Mouse (Mus musculus) MEL (cell line): Measurements from ENCODE around the gene Surf4.

ENCODE experiments used
- BHLHE40 ChIP-seq: IDR thresholded peaks from 2 replicates; pipeline ENCODE4 v1.6.1; 2012; ENCODE audit warnings: low read depth, mild to moderate bottlenecking, inconsistent platforms, low read length, improper control_type of control experiment, borderline replicate concordance
- CHD2 ChIP-seq: IDR thresholded peaks from 2 replicates; pipeline ENCODE4 v1.6.1; 2011; ENCODE audit warnings: low read length, improper control_type of control experiment
- CTCF ChIP-seq, 3 experiments: IDR thresholded peaks in 2 of 3; conservative IDR thresholded peaks in 1 of 3; 2 replicates each; pipeline ENCODE4 v1.5.1; 2011 to 2012; ENCODE audit warnings: low read length in 3 of 3, low read depth in 2 of 3, mild to moderate bottlenecking in 2 of 3, improper control_type of control experiment in 1 of 3, inconsistent platforms in 1 of 3, mixed read lengths in 1 of 3, moderate library complexity in 1 of 3; ENCODE audit not compliant: control insufficient read depth in 1 of 3, insufficient read depth in 1 of 3, poor library complexity in 1 of 3, severe bottlenecking in 1 of 3
- E2F4 ChIP-seq: IDR thresholded peaks from 2 replicates; pipeline ENCODE4 v1.6.1; 2011; ENCODE audit warnings: low read depth, low read length, improper control_type of control experiment, borderline replicate concordance
- EP300 ChIP-seq, 2 experiments: IDR thresholded peaks; 2 replicates each; pipeline ENCODE4 v1.6.1; 2011; ENCODE audit warnings: improper control_type of control experiment in 2 of 2, low read length in 2 of 2, low read depth in 1 of 2, mild to moderate bottlenecking in 1 of 2
- GATA1 ChIP-seq: IDR thresholded peaks from 2 replicates; pipeline ENCODE4 v1.6.1; 2011; ENCODE audit warnings: low read depth, low read length, improper control_type of control experiment
- MAX ChIP-seq: IDR thresholded peaks from 2 replicates; pipeline ENCODE4 v1.6.1; 2011; ENCODE audit warnings: low read length, improper control_type of control experiment
- MEF2A ChIP-seq: IDR thresholded peaks from 2 replicates; pipeline ENCODE4 v1.6.1; 2014; ENCODE audit warnings: low read depth, mild to moderate bottlenecking, inconsistent platforms, low read length, improper control_type of control experiment; ENCODE audit not compliant: poor library complexity, insufficient replicate concordance, severe bottlenecking; ENCODE audit errors: extremely low read depth
- MYB ChIP-seq: IDR thresholded peaks from 2 replicates; pipeline ENCODE4 v1.6.1; 2011; ENCODE audit warnings: mild to moderate bottlenecking, low read depth, low read length, improper control_type of control experiment
- POLR2A ChIP-seq, 2 experiments: IDR thresholded peaks; 2 replicates each; pipeline ENCODE4 v1.6.1; 2011 to 2012; ENCODE audit warnings: low read length in 2 of 2, mild to moderate bottlenecking in 2 of 2, control low read depth in 1 of 2, improper control_type of control experiment in 1 of 2, low read depth in 1 of 2, moderate library complexity in 1 of 2; ENCODE audit not compliant: control insufficient read depth in 1 of 2, insufficient read depth in 1 of 2, poor library complexity in 1 of 2
- POLR2AphosphoS2 ChIP-seq: IDR thresholded peaks from 2 replicates; pipeline ENCODE4 v1.6.1; 2011; ENCODE audit warnings: low read length, improper control_type of control experiment
- ZC3H11A ChIP-seq: IDR thresholded peaks from 2 replicates; pipeline ENCODE4 v1.6.1; 2012; ENCODE audit warnings: low read depth, mild to moderate bottlenecking, inconsistent platforms, low read length, improper control_type of control experiment
- ZKSCAN1 ChIP-seq: IDR thresholded peaks from 2 replicates; pipeline ENCODE4 v1.6.1; 2012; ENCODE audit warnings: low read depth, mild to moderate bottlenecking, inconsistent platforms, low read length, improper control_type of control experiment, moderate library complexity

DNA sequence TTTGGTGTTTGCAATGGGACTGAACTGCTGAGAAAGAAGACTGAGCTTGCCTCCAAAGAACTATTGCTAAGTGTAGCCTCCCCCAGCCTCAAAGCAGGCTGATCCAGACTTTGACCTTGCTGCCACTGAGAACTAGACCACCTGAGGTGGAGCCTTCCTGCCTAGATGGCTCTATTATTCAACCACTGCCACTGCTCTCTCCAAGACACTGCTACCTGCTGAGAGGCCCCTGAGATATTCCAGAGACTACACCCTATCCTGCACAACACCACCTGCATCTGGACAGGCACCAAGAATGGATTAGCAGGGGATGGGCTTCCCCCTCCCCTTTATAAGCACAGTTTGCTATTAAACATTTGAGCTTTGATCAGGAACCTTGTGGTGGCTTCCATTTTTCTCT, 55.2 kb downstream of the Surf4 start:
- TF ChIP-seq ZC3H11A = no peak
- no peak for TF ChIP-seq ZKSCAN1
- no peak for TF ChIP-seq CTCF (IDR thresholded peaks at IDR 0.05 in 2 of 3, conservative IDR thresholded peaks at IDR 0.05 in 1 of 3; ENCODE audit: control insufficient read depth in 1 of 3, insufficient read depth in 1 of 3, low read depth in 2 of 3, low read length in 3 of 3, poor library complexity in 1 of 3, severe bottlenecking in 1 of 3)
- no peak for TF ChIP-seq POLR2AphosphoS2
- no peak for TF ChIP-seq POLR2A (IDR thresholded peaks at IDR 0.05; ENCODE audit: control insufficient read depth in 1 of 2, insufficient read depth in 1 of 2, low read depth in 1 of 2, low read length in 2 of 2, poor library complexity in 1 of 2)
- no peak for TF ChIP-seq BHLHE40
- TF ChIP-seq E2F4 = no peak
- no peak for TF ChIP-seq GATA1
- TF ChIP-seq MAX = no peak
- TF ChIP-seq EP300 (IDR thresholded peaks at IDR 0.05; ENCODE audit: low read depth in 1 of 2, low read length in 2 of 2) = no peak
- TF ChIP-seq MYB = no peak
- TF ChIP-seq MEF2A = no peak
- no peak for TF ChIP-seq CHD2
